Mouse (Mus musculus) neutrophil, adult 5-6 weeks (primary cell): ENCODE results near the gene Sh3rf3. TPM values are rescaled to one million over a fixed set of nuclear protein-coding genes. Genes with fewer than 3 reads are reported as not detected.
A peak's percentile ranks its signal among the peaks of the same experiment; 100 is the strongest.

Experiments used
- ATAC-seq: fragments of 151-379, 151-347 bp; 2 replicates; pipeline ENCODE4 v1.8.0; 2017; ENCODE audit warnings: mild to moderate bottlenecking, moderate TSS enrichment; ENCODE audit not compliant: insufficient number of reproducible peaks, poor library complexity, low FRiP score, severe bottlenecking; ENCODE audit errors: extremely low read depth
- total RNA-seq: library from RNA; stranded (forward); fragments of 200-1000 nt; gene quantifications from 2 replicates; pipeline ENCODE4 v1.2.3, GENCODE M21; 2017

Sh3rf3 gene
- not detected in 2 replicates for total RNA-seq

- no peak for ATAC-seq
These were observed at the start of gene Sh3rf3 for GRCm38 (mm10) chr10:58813081-58813800. Sh3rf3 (plus strand) TSS chr10:58813359.

- no peak for ATAC-seq
These were observed 24.5 kb upstream of the Sh3rf3 start for GRCm38 (mm10) chr10:58788486-58789274.

- no peak for ATAC-seq
These were observed 15.6 kb upstream of the Sh3rf3 start for GRCm38 (mm10) chr10:58797555-58797954.

- ATAC-seq, result no peak
These were observed 15.0 kb upstream of the Sh3rf3 start for GRCm38 (mm10) chr10:58798156-58798555.

- ATAC-seq, result no peak
These were observed 12.1 kb upstream of the Sh3rf3 start for GRCm38 (mm10) chr10:58800996-58801433.

GRCm38 (mm10) chr10:58802391-58802790, 10.8 kb upstream of the Sh3rf3 start:
- no peak for ATAC-seq

- ATAC-seq, result no peak
These were observed 5.2 kb upstream of the Sh3rf3 start for GRCm38 (mm10) chr10:58807956-58808355.

- no peak for ATAC-seq
These were observed 3.0 kb upstream of the Sh3rf3 start for GRCm38 (mm10) chr10:58810181-58810580.

GRCm38 (mm10) chr10:58812210-58813080, 714 bp upstream of the Sh3rf3 start:
- ATAC-seq, result 0 out of 2 replicates have a peak, but pooled peaks have one; percentile 13

GRCm38 (mm10) chr10:58813801-58814191, 637 bp downstream of the Sh3rf3 start:
- ATAC-seq, result no peak

- ATAC-seq, result no peak
These were observed 1.3 kb downstream of the Sh3rf3 start for GRCm38 (mm10) chr10:58814486-58814885.

GRCm38 (mm10) chr10:58824016-58824568, 10.9 kb downstream of the Sh3rf3 start:
- no peak for ATAC-seq

GRCm38 (mm10) chr10:58829251-58830111, 16.3 kb downstream of the Sh3rf3 start:
- no peak for ATAC-seq

- no peak for ATAC-seq
These were observed 20.0 kb downstream of the Sh3rf3 start for GRCm38 (mm10) chr10:58833146-58833545.

- no peak for ATAC-seq
These were observed 20.6 kb downstream of the Sh3rf3 start for GRCm38 (mm10) chr10:58833741-58834178.

- ATAC-seq, result no peak
These were observed 23.2 kb downstream of the Sh3rf3 start for GRCm38 (mm10) chr10:58836391-58836790.

- ATAC-seq, result no peak
These were observed 24.3 kb downstream of the Sh3rf3 start for GRCm38 (mm10) chr10:58837504-58837903.

- ATAC-seq, result no peak
These were observed 28.8 kb downstream of the Sh3rf3 start for GRCm38 (mm10) chr10:58841945-58842344.
